Mouse (Mus musculus) megakaryocyte, embryonic 14.5 days (primary cell): ENCODE data around the gene Dctn5. TPM values are rescaled to one million over a fixed set of nuclear protein-coding genes. Genes with fewer than 3 reads are reported as not detected.
"Not testable (repeated sequence)": the region's sequence is repeated elsewhere in the genome, so short reads cannot be mapped to it uniquely, and the experiment has no call there.

Source experiments
- H3K27me3 ChIP-seq: replicated peaks from 2 replicates; pipeline ENCODE3; 2012; ENCODE audit warnings: inconsistent platforms
- H3K36me3 ChIP-seq: replicated peaks from 2 replicates; pipeline ENCODE3; 2012; ENCODE audit warnings: low read length, inconsistent platforms, mixed read lengths
- H3K4me1 ChIP-seq: 2 replicates; pipeline ENCODE4 v1.6.1; 2012; ENCODE audit warnings: inconsistent platforms
- H3K4me3 ChIP-seq: replicated peaks from 2 replicates; pipeline ENCODE3; 2012; ENCODE audit warnings: moderate library complexity, mild to moderate bottlenecking, inconsistent platforms
- H3K9me3 ChIP-seq: 2 replicates; pipeline ENCODE4 v1.6.1; 2012; ENCODE audit warnings: inconsistent platforms
- FLI1 ChIP-seq: IDR thresholded peaks from 2 replicates; pipeline ENCODE4 v1.6.1; 2012; ENCODE audit warnings: low read length, inconsistent platforms, mixed read lengths
- GATA1 ChIP-seq: IDR thresholded peaks from 3 replicates; pipeline ENCODE4 v1.6.1; 2012; ENCODE audit warnings: mixed read lengths, low read length, inconsistent platforms, borderline replicate concordance
- polyA plus RNA-seq: library from polyadenylated mRNA; stranded (reverse); fragments of >175 nt; gene quantifications from 2 replicates; pipeline ENCODE4 v1.2.3, GENCODE M21; 2012; ENCODE audit warnings: low replicate concordance; ENCODE audit not compliant: insufficient read depth

Dctn5 gene
- polyA plus RNA-seq, result 4.5 and 7.6 TPM in 2 replicates

GRCm38 (mm10) chr7:122132497-122133337 lies at the start of gene Dctn5, which contains the start of gene Palb2:
Gene Dctn5 (plus strand): TSS chr7:122133041.
Gene Palb2 (minus strand): TSS chr7:122132985.
- TF ChIP-seq FLI1 (peak; percentile 97), GATA1 (no peak)
- no peaks in the 10 kb centered on the region for H3K27me3 ChIP-seq
- H3K9me3 ChIP-seq, result no peaks in the 10 kb centered on the region
- H3K4me3 ChIP-seq, result peak within 1 kb of the TSS; percentile 97
- H3K36me3 ChIP-seq, result peaks cover 56% of the 10 kb centered on the region
- peaks cover 41% of the 10 kb centered on the region for H3K4me1 ChIP-seq

- TF ChIP-seq GATA1 (no peak), FLI1 (no peak)
- no peaks in the 10 kb centered on the region for H3K27me3 ChIP-seq
- no peak overlapping the region for H3K4me3 ChIP-seq
- peaks cover 90% of the 10 kb centered on the region for H3K36me3 ChIP-seq
- H3K9me3 ChIP-seq, result no peaks in the 10 kb centered on the region
- H3K4me1 ChIP-seq, result peaks cover 24% of the 10 kb centered on the region
These were observed 45.5 kb upstream of the Dctn5 start for GRCm38 (mm10) chr7:122087195-122087982.

DNA sequence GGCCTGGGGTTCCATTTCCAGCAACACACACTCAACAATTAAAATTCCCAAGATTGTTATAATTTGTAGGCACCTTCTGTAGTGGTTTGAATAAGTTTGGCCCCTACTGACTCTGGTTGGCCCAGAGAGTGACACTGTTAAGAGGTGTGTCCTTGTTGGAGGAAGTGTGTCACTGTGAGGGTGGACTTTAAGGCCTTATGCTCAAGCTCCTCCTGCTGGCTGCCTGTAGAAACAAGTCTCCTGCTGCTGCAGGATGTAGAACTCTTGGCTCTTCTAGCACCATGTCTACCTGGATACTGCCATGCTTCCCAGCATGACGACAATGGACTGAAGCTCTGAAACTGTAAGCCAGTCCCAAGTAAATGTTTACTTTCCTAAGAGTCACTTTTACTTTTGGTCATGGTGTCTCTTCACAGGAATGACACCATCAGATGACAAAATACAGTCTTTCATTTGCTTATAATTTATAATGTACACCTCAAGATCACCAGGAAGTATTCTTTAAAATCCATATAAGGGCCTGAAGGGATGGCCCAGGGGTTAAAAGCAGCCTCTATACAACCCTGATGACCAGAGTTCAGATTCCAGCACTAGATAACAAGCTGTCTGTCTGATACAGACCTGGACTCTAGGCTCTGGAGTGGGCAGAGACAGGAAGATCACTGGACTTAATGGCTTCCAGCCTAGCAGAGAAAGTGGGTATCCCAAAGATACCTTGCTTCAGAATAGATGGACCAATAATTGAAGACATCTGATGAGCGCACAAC lies 38.1 kb upstream of the Dctn5 start:
- TF ChIP-seq FLI1, result no peak
- no peak for TF ChIP-seq GATA1
- Histone ChIP-seq H3K4me1 (peaks cover 31% of the 10 kb centered on the region), H3K27me3 (no peaks in the 10 kb centered on the region), H3K4me3 (no peak overlapping the region), H3K9me3 (no peaks in the 10 kb centered on the region), H3K36me3 (peaks cover 87% of the 10 kb centered on the region)

- TF ChIP-seq FLI1 (no peak), GATA1 (no peak)
- H3K4me1 ChIP-seq, result peaks cover 49% of the 10 kb centered on the region
- H3K9me3 ChIP-seq, result no peaks in the 10 kb centered on the region
- H3K27me3 ChIP-seq, result no peaks in the 10 kb centered on the region
- H3K36me3 ChIP-seq, result peaks cover 57% of the 10 kb centered on the region
- H3K4me3 ChIP-seq, result no peak overlapping the region
These were observed 34.8 kb upstream of the Dctn5 start for GRCm38 (mm10) chr7:122098009-122098408.

- Histone ChIP-seq H3K4me3 (no peak overlapping the region), H3K27me3 (no peaks in the 10 kb centered on the region), H3K4me1 (peaks cover 54% of the 10 kb centered on the region), H3K9me3 (no peaks in the 10 kb centered on the region), H3K36me3 (peaks cover 48% of the 10 kb centered on the region)
- TF ChIP-seq GATA1, result no peak
- TF ChIP-seq FLI1, result no peak
These were observed 33.6 kb upstream of the Dctn5 start for GRCm38 (mm10) chr7:122099222-122099621.

- Histone ChIP-seq H3K4me3 (peak overlapping the region; percentile 95), H3K36me3 (peaks cover 28% of the 10 kb centered on the region), H3K4me1 (peaks cover 43% of the 10 kb centered on the region)
- H3K27me3 ChIP-seq, H3K9me3 ChIP-seq: not testable (repeated sequence)
These were observed 31.7 kb upstream of the Dctn5 start for GRCm38 (mm10) chr7:122101014-122101746.

DNA sequence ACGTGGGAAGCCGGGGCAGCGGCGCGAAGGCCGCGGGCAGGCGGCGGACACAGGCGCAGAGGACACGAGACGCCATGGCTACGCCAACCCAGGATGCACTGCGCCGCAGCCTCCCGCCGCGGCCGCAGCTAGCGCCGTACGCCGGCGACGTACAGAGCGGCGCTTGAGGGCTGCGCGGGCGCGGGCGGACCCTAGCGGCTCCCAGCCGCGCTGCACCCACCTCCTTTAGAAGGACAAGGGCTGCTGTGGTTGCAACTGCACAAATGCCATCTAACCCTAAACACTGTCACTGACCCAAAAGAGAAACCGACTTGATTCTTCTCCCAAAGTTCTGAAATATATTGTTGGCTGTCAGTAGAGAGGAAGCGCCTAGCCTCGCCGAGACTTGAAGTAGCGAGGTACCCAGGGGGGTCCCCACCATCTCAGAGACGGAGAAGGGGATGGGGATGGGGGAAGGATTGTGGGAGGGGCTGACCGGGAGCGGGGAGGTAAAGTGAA lies 31.0 kb upstream of the Dctn5 start, which contains the start of gene Ndufab1:
Gene Ndufab1, minus strand, starts transcription at position 140 of the 498 bp plus-strand sequence.
- Histone ChIP-seq H3K4me1 (peaks cover 42% of the 10 kb centered on the region), H3K9me3 (no peaks in the 10 kb centered on the region), H3K4me3 (peak within 1 kb of the TSS; percentile 95), H3K27me3 (no peaks in the 10 kb centered on the region), H3K36me3 (peaks cover 27% of the 10 kb centered on the region)
- TF ChIP-seq GATA1 (no peak), FLI1 (no peak)

GRCm38 (mm10) chr7:122108206-122108605 lies 24.6 kb upstream of the Dctn5 start:
- Histone ChIP-seq H3K36me3 (peaks cover 63% of the 10 kb centered on the region), H3K4me3 (no peak overlapping the region), H3K27me3 (no peaks in the 10 kb centered on the region), H3K4me1 (peaks cover 5% of the 10 kb centered on the region), H3K9me3 (no peaks in the 10 kb centered on the region)
- TF ChIP-seq GATA1 (no peak), FLI1 (no peak)

DNA sequence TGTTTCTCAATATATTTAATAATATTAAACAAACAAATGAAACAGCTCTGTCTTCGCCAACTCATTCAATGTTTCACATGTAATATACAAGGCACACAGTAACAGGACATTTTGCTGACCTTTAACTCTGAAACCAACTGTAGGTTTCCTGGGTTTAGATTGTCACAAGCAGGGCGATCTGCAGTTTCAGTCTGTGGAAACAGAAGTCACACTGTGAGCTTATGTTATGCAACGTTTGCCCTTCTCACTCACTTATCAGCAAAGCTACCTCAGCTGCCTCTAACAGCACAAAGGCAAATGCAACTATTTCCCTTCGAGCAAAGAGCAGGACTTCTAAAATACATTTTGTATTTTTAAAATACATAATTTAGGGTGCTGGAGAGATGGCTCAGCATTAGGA lies 9.3 kb upstream of the Dctn5 start:
- Histone ChIP-seq H3K4me3 (no peak overlapping the region), H3K36me3 (peaks cover 94% of the 10 kb centered on the region), H3K27me3 (no peaks in the 10 kb centered on the region), H3K4me1 (peaks cover 8% of the 10 kb centered on the region), H3K9me3 (no peaks in the 10 kb centered on the region)
- TF ChIP-seq FLI1 (no peak), GATA1 (no peak)
